Mouse (Mus musculus) CH12.LX (cell line): ENCODE measurements around the gene Olfr524. TPM values are rescaled to one million over a fixed set of nuclear protein-coding genes. Genes with fewer than 3 reads are reported as not detected.

Experiments
- DNase-seq: peaks from one replicate; pipeline ENCODE4 v3.0.0-alpha.2; 2013; ENCODE audit errors: extremely low read depth
- H3K27ac ChIP-seq: 2 replicates; pipeline ENCODE4 v1.5.1; 2012; ENCODE audit warnings: low read depth, mild to moderate bottlenecking, control low read depth, moderate library complexity; ENCODE audit not compliant: insufficient read depth
- H3K27me3 ChIP-seq: replicated peaks from 2 replicates; pipeline ENCODE3; 2012; ENCODE audit warnings: inconsistent platforms
- H3K36me3 ChIP-seq, 2 experiments: replicated peaks in 1 of 2; 2 replicates each; pipeline versions ENCODE3 to v1.6.1; 2012; ENCODE audit warnings: inconsistent platforms in 1 of 2, low read length in 1 of 2, mild to moderate bottlenecking in 1 of 2, mixed read lengths in 1 of 2, moderate library complexity in 1 of 2; ENCODE audit not compliant: control insufficient read depth in 1 of 2, insufficient read depth in 1 of 2
- H3K4me1 ChIP-seq, 2 experiments: 2 replicates each; pipeline ENCODE4 v1.6.1; 2012; ENCODE audit warnings: inconsistent platforms in 1 of 2, moderate library complexity in 1 of 2; ENCODE audit not compliant: insufficient read depth in 2 of 2, control insufficient read depth in 1 of 2
- H3K4me2 ChIP-seq: 2 replicates; pipeline ENCODE4 v1.6.1; 2012; ENCODE audit warnings: low read depth, mild to moderate bottlenecking, control low read depth; ENCODE audit not compliant: poor library complexity, insufficient read depth, severe bottlenecking
- H3K4me3 ChIP-seq, 3 experiments: fragments of 150-350 bp in 1 of 3; sonication (generic) in 1 of 3; replicated peaks in 1 of 3; 2 replicates each; pipeline versions ENCODE3 to v1.5.1; 2011 to 2012; ENCODE audit warnings: low read depth in 2 of 3, low read length in 2 of 3, mild to moderate bottlenecking in 2 of 3, moderate library complexity in 2 of 3, control low read depth in 1 of 3, improper control_type of control experiment in 1 of 3, inconsistent platforms in 1 of 3, mixed read lengths in 1 of 3; ENCODE audit not compliant: poor library complexity in 1 of 3
- H3K79me2 ChIP-seq: replicated peaks from 2 replicates; pipeline ENCODE4 v1.6.1; 2012; ENCODE audit warnings: mild to moderate bottlenecking, moderate library complexity; ENCODE audit not compliant: control insufficient read depth, poor library complexity, insufficient read depth, severe bottlenecking; ENCODE audit errors: extremely low read depth
- H3K9ac ChIP-seq: 2 replicates; pipeline ENCODE4 v1.6.1; 2012; ENCODE audit warnings: low read depth, mild to moderate bottlenecking, control low read depth, moderate library complexity; ENCODE audit not compliant: insufficient read depth
- H3K9me3 ChIP-seq: replicated peaks from 2 replicates; pipeline ENCODE3; 2012; ENCODE audit warnings: low read length, inconsistent platforms, mixed read lengths
- CTCF ChIP-seq, 2 experiments: IDR thresholded peaks in 1 of 2; conservative IDR thresholded peaks in 1 of 2; 2 replicates each; pipeline ENCODE4 v1.5.1; 2011 to 2012; ENCODE audit warnings: low read depth in 2 of 2, low read length in 2 of 2, improper control_type of control experiment in 1 of 2, inconsistent platforms in 1 of 2, mild to moderate bottlenecking in 1 of 2, moderate library complexity in 1 of 2
- E2F4 ChIP-seq: IDR thresholded peaks from 2 replicates; pipeline ENCODE4 v1.6.1; 2011; ENCODE audit warnings: low read depth, low read length, improper control_type of control experiment; ENCODE audit not compliant: insufficient replicate concordance
- ELF1 ChIP-seq: IDR thresholded peaks from 2 replicates; pipeline ENCODE4 v1.6.1; 2014; ENCODE audit warnings: low read depth, mild to moderate bottlenecking, inconsistent platforms, low read length, improper control_type of control experiment
- GABPA ChIP-seq: IDR thresholded peaks from 2 replicates; pipeline ENCODE4 v1.6.1; 2012; ENCODE audit warnings: low read depth, low read length, improper control_type of control experiment, inconsistent platforms; ENCODE audit not compliant: insufficient replicate concordance
- HCFC1 ChIP-seq: IDR thresholded peaks from 2 replicates; pipeline ENCODE4 v1.6.1; 2012; ENCODE audit warnings: low read depth, mild to moderate bottlenecking, inconsistent platforms, low read length, improper control_type of control experiment
- MAX ChIP-seq: IDR thresholded peaks from 2 replicates; pipeline ENCODE4 v1.6.1; 2011; ENCODE audit warnings: low read length, improper control_type of control experiment
- MAZ ChIP-seq: IDR thresholded peaks from 2 replicates; pipeline ENCODE4 v1.6.1; 2012; ENCODE audit warnings: low read depth, mild to moderate bottlenecking, inconsistent platforms, low read length, improper control_type of control experiment, moderate library complexity
- NRF1 ChIP-seq: IDR thresholded peaks from 2 replicates; pipeline ENCODE4 v1.6.1; 2014; ENCODE audit warnings: low read depth, mild to moderate bottlenecking, inconsistent platforms, low read length, improper control_type of control experiment, moderate library complexity
- TCF12 ChIP-seq: IDR thresholded peaks from 2 replicates; pipeline ENCODE4 v1.6.1; 2014; ENCODE audit warnings: low read depth, mild to moderate bottlenecking, inconsistent platforms, low read length, improper control_type of control experiment
- ZMIZ1 ChIP-seq: IDR thresholded peaks from 2 replicates; pipeline ENCODE4 v1.6.1; 2012; ENCODE audit warnings: low read depth, mild to moderate bottlenecking, inconsistent platforms, low read length, improper control_type of control experiment
- ZNF384 ChIP-seq: IDR thresholded peaks from 2 replicates; pipeline ENCODE4 v1.6.1; 2012; ENCODE audit warnings: low read depth, low read length, improper control_type of control experiment, inconsistent platforms
- dilution Hi-C: fragments of 300-500 bp; cut with MboI; formaldehyde crosslinking; loops from 2 replicates; pipeline ENCODE4 v1.14.3; 2020; ENCODE audit warnings: low sequenced_read_pairs; ENCODE audit not compliant: extremely low pct_unique_long_range_greater_than_20kb, extremely low pct_ligation_motif_present
- in situ Hi-C: fragments of 300-500 bp; cut with MboI; formaldehyde crosslinking; loops from 3 replicates; pipeline ENCODE4 v1.14.3; 2019; ENCODE audit warnings: low sequenced_read_pairs, low pct_ligation_motif_present, low pct_unique_long_range_greater_than_20kb, mixed read lengths
- polyA plus RNA-seq: library from polyadenylated mRNA; unstranded; fragments of >175 nt; gene quantifications from 2 replicates; pipeline ENCODE4 v1.2.1, GENCODE M21; 2012; ENCODE audit warnings: low read depth; ENCODE audit not compliant: insufficient read length
- total RNA-seq, 2 experiments: library from RNA; depleted of rRNA; stranded (reverse); fragments of 300-350 nt in 1 of 2; fragments of >200 nt in 1 of 2; gene quantifications; 2 replicates each; pipeline ENCODE4 v1.2.3; 2012 to 2014

The Olfr524 gene
- total and polyA plus RNA-seq, 3 experiments = not detected

DNA sequence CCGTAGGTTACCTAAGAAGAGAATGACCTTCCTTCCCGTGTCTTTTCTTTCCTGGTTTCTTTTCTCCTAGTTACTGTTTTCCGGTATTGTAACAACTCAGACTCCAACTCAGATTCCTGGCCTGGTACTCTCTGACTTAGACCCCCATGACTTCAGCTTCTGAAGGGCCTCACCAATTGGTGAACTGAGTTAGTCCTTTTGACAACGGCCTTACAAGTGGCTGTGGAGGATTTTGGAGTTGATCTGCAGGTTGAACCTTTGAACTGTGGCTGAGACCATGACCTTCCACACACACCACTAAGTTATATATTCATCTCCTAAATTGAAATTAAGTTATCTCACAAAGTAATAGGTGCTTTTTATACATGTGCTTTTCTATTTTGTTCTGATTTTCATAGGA is 21.6 kb downstream of the Olfr524 start:
- no peak overlapping the region for H3K27ac ChIP-seq
- in situ Hi-C loops (loop anchor here (25.0 kb wide), 1 partner anchor 603 kb away; the partner anchor contains the start of gene Syce1), dilution Hi-C loops (no loop called here)
- peaks cover 73% of the 10 kb centered on the region for H3K27me3 ChIP-seq
- no peaks in the 10 kb centered on the region for H3K9me3 ChIP-seq
- no peak overlapping the region for H3K9ac ChIP-seq
- H3K36me3 ChIP-seq = no peaks in the 10 kb centered on the region
- H3K79me2 ChIP-seq = no peaks in the 10 kb centered on the region
- H3K4me2 ChIP-seq = no peak overlapping the region
- no peak for TF ChIP-seq MAX
- no peak for TF ChIP-seq E2F4
- no peak for TF ChIP-seq ELF1
- no peak for TF ChIP-seq HCFC1
- no peak for TF ChIP-seq MAZ
- no peak for TF ChIP-seq GABPA
- TF ChIP-seq NRF1 = no peak
- no peak for TF ChIP-seq TCF12
- 0 out of 4 replicates have a peak, but pooled peaks cover 0 to 3% of the 10 kb centered on the region in 2 experiments for H3K4me1 ChIP-seq
- H3K4me3 ChIP-seq = no peak overlapping the region
- no peak for DNase-seq

DNA sequence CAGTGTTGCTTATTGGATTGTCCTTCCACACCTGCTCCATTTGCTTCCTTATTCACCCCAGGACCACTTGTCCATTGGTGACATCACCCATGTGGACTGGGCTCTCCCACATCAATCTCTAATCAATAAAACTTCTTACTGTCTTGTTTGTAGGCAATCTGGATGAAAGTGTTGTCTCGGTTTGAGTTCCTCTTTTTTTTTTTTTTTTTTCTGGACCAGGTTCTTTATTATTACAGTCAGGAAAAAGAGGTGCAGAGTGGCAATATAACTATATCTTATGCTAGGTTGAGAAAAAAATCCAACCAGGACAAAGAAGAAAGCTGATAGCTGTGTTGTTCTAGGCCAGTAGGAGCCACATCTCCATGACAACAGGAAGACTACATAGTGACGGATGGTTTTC is 25.1 kb downstream of the Olfr524 start:
- Histone ChIP-seq H3K9ac (no peak overlapping the region), H3K4me1 (no peaks in the 10 kb centered on the region), H3K9me3 (no peaks in the 10 kb centered on the region), H3K4me2 (no peak overlapping the region), H3K4me3 (no peak overlapping the region), H3K79me2 (no peaks in the 10 kb centered on the region), H3K27me3 (peaks cover 79% of the 10 kb centered on the region), H3K36me3 (no peaks in the 10 kb centered on the region), H3K27ac (no peak overlapping the region)
- in situ Hi-C loops = loop anchor here (25.0 kb wide), 1 partner anchor 607 kb away; the partner anchor contains the start of gene Syce1
- TF ChIP-seq ZNF384 = peak; percentile 63
- no peak for TF ChIP-seq ZMIZ1
- dilution Hi-C loops = no loop called here
- DNase-seq = no peak

DNA sequence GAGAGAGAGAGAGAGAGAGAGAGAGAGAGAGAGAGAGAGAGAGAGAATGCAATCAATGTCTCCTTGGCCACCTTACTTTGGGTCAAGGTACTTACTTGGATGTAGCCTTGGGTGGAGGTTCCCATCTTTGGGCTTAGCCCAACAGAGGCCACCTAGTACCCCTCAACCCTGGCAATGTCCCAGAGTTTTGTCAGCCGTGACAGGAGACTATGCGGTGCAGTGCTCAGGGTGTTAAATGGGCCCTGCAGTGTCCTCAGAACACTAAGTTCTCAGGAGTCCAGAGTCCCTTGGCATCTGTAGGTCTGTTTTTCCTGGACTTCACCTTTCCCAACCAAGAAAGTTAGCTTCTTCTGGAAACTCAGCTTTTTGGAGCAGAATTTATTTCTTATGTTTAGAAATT is 26.6 kb downstream of the Olfr524 start:
- dilution Hi-C loops (no loop called here), in situ Hi-C loops (loop anchor here (25.0 kb wide), 1 partner anchor 608 kb away; the partner anchor contains the start of gene Syce1)
- no peak for DNase-seq
- TF ChIP-seq ZNF384 (no peak), CTCF (conservative IDR thresholded peaks at IDR 0.05 in 1 of 2, IDR thresholded peaks at IDR 0.05 in 1 of 2; ENCODE audit: low read depth in 2 of 2, low read length in 2 of 2) (no peak)
- Histone ChIP-seq H3K4me2 (no peak overlapping the region), H3K27me3 (peaks cover 77% of the 10 kb centered on the region), H3K27ac (no peak overlapping the region), H3K4me1 (no peaks in the 10 kb centered on the region), H3K79me2 (no peaks in the 10 kb centered on the region), H3K36me3 (no peaks in the 10 kb centered on the region), H3K9ac (no peak overlapping the region), H3K9me3 (no peaks in the 10 kb centered on the region), H3K4me3 (no peak overlapping the region)
